Mouse (Mus musculus) limb, embryonic 12.5 days (tissue): ENCODE data around the gene Fam71a. TPM values are rescaled to one million over a fixed set of nuclear protein-coding genes. Genes with fewer than 3 reads are reported as not detected.

ENCODE experiments used
- ATAC-seq: fragments of 200-750 bp; cut with Nextera tagmentation; 2 replicates; pipeline ENCODE4 v1.8.0; 2017; ENCODE audit warnings: low read depth, moderate TSS enrichment; ENCODE audit not compliant: insufficient number of reproducible peaks, insufficient read depth, low FRiP score, low TSS enrichment
- H3K27ac ChIP-seq: fragments of 300-500 bp; sonication (generic); 2 replicates; pipeline ENCODE4 v1.5.1; 2016; ENCODE audit warnings: mild to moderate bottlenecking, moderate library complexity
- H3K27me3 ChIP-seq: fragments of 300-500 bp; sonication (generic); 2 replicates; pipeline ENCODE4 v1.6.1; 2016; ENCODE audit warnings: mild to moderate bottlenecking, moderate library complexity
- H3K36me3 ChIP-seq: fragments of 300-500 bp; sonication (generic); 2 replicates; pipeline ENCODE4 v1.6.1; 2016; ENCODE audit warnings: mild to moderate bottlenecking, moderate library complexity
- H3K4me1 ChIP-seq: fragments of 300-500 bp; sonication (generic); replicated peaks from 2 replicates; pipeline ENCODE4 v1.6.1; 2016
- H3K4me2 ChIP-seq: fragments of 300-500 bp; sonication (generic); 2 replicates; pipeline ENCODE4 v1.6.1; 2016; ENCODE audit warnings: mild to moderate bottlenecking, moderate library complexity
- H3K4me3 ChIP-seq: fragments of 300-500 bp; sonication (generic); replicated peaks from 2 replicates; pipeline ENCODE4 v1.5.1; 2016; ENCODE audit warnings: mild to moderate bottlenecking
- H3K9ac ChIP-seq: fragments of 300-500 bp; sonication (generic); replicated peaks from 2 replicates; pipeline ENCODE4 v1.6.1; 2016; ENCODE audit warnings: mild to moderate bottlenecking, moderate library complexity
- H3K9me3 ChIP-seq: fragments of 300-500 bp; sonication (generic); 2 replicates; pipeline ENCODE4 v1.6.1; 2016; ENCODE audit warnings: mild to moderate bottlenecking, moderate library complexity
- WGBS: fragments of 180-500 bp; shearing (Covaris S2); methylation state at CpG from one replicate; pipeline ENCODE4 v1.1.7; 2016; 5-methylcytosine and 5-hydroxymethylcytosine counted together
- polyA plus RNA-seq: library from polyadenylated mRNA; unstranded; fragments of >200 nt; fragmentation: Nextera tagmentation; extraction: Ambion mirVana; gene quantifications from 2 replicates; pipeline ENCODE4 v1.2.1, GENCODE M21; 2016

Fam71a gene
- polyA plus RNA-seq, 1 experiment from 2014 or later: not detected

GRCm38 (mm10) chr1:191192213-191192612 is 27.6 kb upstream of the Fam71a start:
- Histone ChIP-seq H3K27ac (no peak overlapping the region), H3K4me2 (no peak overlapping the region), H3K9me3 (no peaks in the 10 kb centered on the region), H3K36me3 (no peaks in the 10 kb centered on the region), H3K4me1 (no peaks in the 10 kb centered on the region), H3K9ac (no peak overlapping the region), H3K4me3 (no peak overlapping the region), H3K27me3 (peaks cover 45% of the 10 kb centered on the region)
- 68% methylated on average over 6 of the region's 6 CpGs for WGBS
- ATAC-seq: no peak

- no peak overlapping the region for H3K4me2 ChIP-seq
- no peak for ATAC-seq
- no peak overlapping the region for H3K9ac ChIP-seq
- H3K36me3 ChIP-seq: no peaks in the 10 kb centered on the region
- 45% methylated on average over 6 of the region's 6 CpGs for WGBS
- H3K4me3 ChIP-seq: no peak overlapping the region
- no peak overlapping the region for H3K27ac ChIP-seq
- H3K27me3 ChIP-seq: peaks cover 69% of the 10 kb centered on the region
- peaks cover 19% of the 10 kb centered on the region for H3K4me1 ChIP-seq
- no peaks in the 10 kb centered on the region for H3K9me3 ChIP-seq
These were observed 25.2 kb upstream of the Fam71a start for GRCm38 (mm10) chr1:191189671-191190372.

GRCm38 (mm10) chr1:191186386-191186770 is 21.8 kb upstream of the Fam71a start:
- WGBS: 6% methylated on average over 7 of the region's 7 CpGs
- peak overlapping the region; percentile 57; the same call in 1 of the 2 replicates for H3K4me3 ChIP-seq
- H3K4me1 ChIP-seq: peaks cover 41% of the 10 kb centered on the region
- H3K27ac ChIP-seq: no peak overlapping the region
- peak overlapping the region; percentile 98 for H3K4me2 ChIP-seq
- H3K9ac ChIP-seq: no peak overlapping the region
- ATAC-seq: no peak
- H3K27me3 ChIP-seq: peaks cover 81% of the 10 kb centered on the region
- H3K9me3 ChIP-seq: no peaks in the 10 kb centered on the region
- H3K36me3 ChIP-seq: no peaks in the 10 kb centered on the region

- Histone ChIP-seq H3K4me2 (peak overlapping the region; percentile 98), H3K4me1 (peaks cover 43% of the 10 kb centered on the region), H3K27ac (no peak overlapping the region), H3K9me3 (no peaks in the 10 kb centered on the region), H3K4me3 (peak overlapping the region; percentile 57), H3K36me3 (no peaks in the 10 kb centered on the region), H3K9ac (peak overlapping the region; percentile 12; the same call in 1 of the 2 replicates), H3K27me3 (peaks cover 86% of the 10 kb centered on the region)
- WGBS: 1% methylated on average over 16 of the region's 16 CpGs
- no peak for ATAC-seq
These were observed 21.3 kb upstream of the Fam71a start for GRCm38 (mm10) chr1:191185761-191186385.

GRCm38 (mm10) chr1:191184841-191185251 is 20.2 kb upstream of the Fam71a start:
- H3K27ac ChIP-seq: no peak overlapping the region
- peak overlapping the region; percentile 57 for H3K4me3 ChIP-seq
- H3K36me3 ChIP-seq: no peaks in the 10 kb centered on the region
- no peak overlapping the region; the same call in 1 of the 2 replicates for H3K9ac ChIP-seq
- 1% methylated on average over 22 of the region's 22 CpGs for WGBS
- ATAC-seq: no peak
- no peaks in the 10 kb centered on the region for H3K9me3 ChIP-seq
- peaks cover 51% of the 10 kb centered on the region for H3K4me1 ChIP-seq
- H3K27me3 ChIP-seq: peaks cover 87% of the 10 kb centered on the region
- H3K4me2 ChIP-seq: peak overlapping the region; percentile 98

GRCm38 (mm10) chr1:191184066-191184815 is 19.6 kb upstream of the Fam71a start:
- peak overlapping the region; percentile 57 for H3K4me3 ChIP-seq
- ATAC-seq: no peak
- H3K9me3 ChIP-seq: no peaks in the 10 kb centered on the region
- WGBS: under 1% methylated on average over 42 of the region's 42 CpGs
- H3K9ac ChIP-seq: peak overlapping the region; percentile 37
- no peaks in the 10 kb centered on the region for H3K36me3 ChIP-seq
- peak overlapping the region; percentile 98 for H3K4me2 ChIP-seq
- peaks cover 57% of the 10 kb centered on the region for H3K4me1 ChIP-seq
- no peak overlapping the region for H3K27ac ChIP-seq
- peaks cover 82% of the 10 kb centered on the region for H3K27me3 ChIP-seq

- H3K9ac ChIP-seq: peak overlapping the region; percentile 55
- WGBS: under 1% methylated on average over 67 of the region's 67 CpGs
- H3K4me3 ChIP-seq: peak overlapping the region; percentile 57
- no peaks in the 10 kb centered on the region for H3K9me3 ChIP-seq
- H3K4me2 ChIP-seq: peak overlapping the region; percentile 98
- H3K27ac ChIP-seq: peak overlapping the region; percentile 31; the same call in 1 of the 2 replicates
- H3K27me3 ChIP-seq: peaks cover 75% of the 10 kb centered on the region
- H3K4me1 ChIP-seq: peaks cover 65% of the 10 kb centered on the region
- H3K36me3 ChIP-seq: no peaks in the 10 kb centered on the region
- peak; percentile 77 for ATAC-seq
These were observed 18.8 kb upstream of the Fam71a start for GRCm38 (mm10) chr1:191183163-191184065.

- Histone ChIP-seq H3K4me3 (peak overlapping the region; percentile 57), H3K36me3 (no peaks in the 10 kb centered on the region), H3K4me1 (peaks cover 73% of the 10 kb centered on the region), H3K27me3 (peaks cover 68% of the 10 kb centered on the region), H3K27ac (peak overlapping the region; percentile 31; the same call in 1 of the 2 replicates), H3K9ac (peak overlapping the region; percentile 55), H3K9me3 (no peaks in the 10 kb centered on the region), H3K4me2 (peak overlapping the region; percentile 98)
- ATAC-seq: no peak
- WGBS: under 1% methylated on average over 61 of the region's 61 CpGs
These were observed 18.0 kb upstream of the Fam71a start for GRCm38 (mm10) chr1:191182431-191183162.

GRCm38 (mm10) chr1:191181469-191182259 is 17.0 kb upstream of the Fam71a start:
- Histone ChIP-seq H3K36me3 (no peaks in the 10 kb centered on the region), H3K4me2 (peak overlapping the region; percentile 98), H3K9me3 (no peaks in the 10 kb centered on the region), H3K9ac (no peak overlapping the region), H3K4me1 (peaks cover 81% of the 10 kb centered on the region), H3K4me3 (peak overlapping the region; percentile 57), H3K27me3 (peaks cover 65% of the 10 kb centered on the region), H3K27ac (no peak overlapping the region)
- WGBS: 51% methylated on average over 12 of the region's 12 CpGs
- ATAC-seq: no peak
